Mouse (Mus musculus) gastrocnemius, postnatal 10 days (tissue): ENCODE data around the gene Fem1b. TPM values are rescaled to one million over a fixed set of nuclear protein-coding genes. Genes with fewer than 3 reads are reported as not detected.
"Not testable (repeated sequence)": the region's sequence is repeated elsewhere in the genome, so short reads cannot be mapped to it uniquely, and the experiment has no call there.

Experiments
- DNase-seq: peaks from one replicate; pipeline ENCODE4 v3.0.0; 2021; ENCODE audit warnings: mixed read lengths
- total RNA-seq, 2 experiments: library from RNA; stranded (reverse); gene quantifications; 2 replicates each; pipeline ENCODE4 v1.2.3; 2021

The Fem1b gene
- total RNA-seq, 2 experiments from 2014 or later = 20.2 to 24.2 TPM

- no peak for DNase-seq
Measured at GRCm38 (mm10) chr9:62827939-62828652, 16.4 kb upstream of the Fem1b start.

- no peak for DNase-seq
Measured at GRCm38 (mm10) chr9:62826456-62826855, 14.7 kb upstream of the Fem1b start.

GRCm38 (mm10) chr9:62825791-62826393 lies 14.2 kb upstream of the Fem1b start:
- no peak for DNase-seq

GRCm38 (mm10) chr9:62821811-62822210 lies 10.1 kb upstream of the Fem1b start:
- DNase-seq = no peak

DNA sequence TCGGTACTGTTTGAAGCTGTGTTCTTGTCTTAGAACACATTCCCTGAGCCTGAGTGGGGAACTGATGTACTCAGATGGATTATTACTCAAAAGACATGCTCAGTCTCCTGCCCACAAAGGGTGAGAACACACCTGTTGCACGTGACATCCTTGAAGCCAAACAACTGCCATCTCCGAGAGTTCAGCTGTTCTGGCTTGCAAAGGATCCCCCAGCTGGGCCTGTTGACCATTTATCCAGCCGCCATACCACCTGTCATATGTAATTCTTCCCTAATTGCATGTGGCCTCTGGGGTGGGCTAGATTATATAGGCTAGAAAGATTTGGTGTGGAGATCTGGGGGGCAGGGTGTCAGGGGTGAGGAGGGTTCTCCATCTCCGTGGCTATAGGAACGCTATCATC lies 9.1 kb upstream of the Fem1b start:
- no peak for DNase-seq

GRCm38 (mm10) chr9:62819910-62820309 lies 8.2 kb upstream of the Fem1b start:
- DNase-seq = not testable (repeated sequence)

DNA sequence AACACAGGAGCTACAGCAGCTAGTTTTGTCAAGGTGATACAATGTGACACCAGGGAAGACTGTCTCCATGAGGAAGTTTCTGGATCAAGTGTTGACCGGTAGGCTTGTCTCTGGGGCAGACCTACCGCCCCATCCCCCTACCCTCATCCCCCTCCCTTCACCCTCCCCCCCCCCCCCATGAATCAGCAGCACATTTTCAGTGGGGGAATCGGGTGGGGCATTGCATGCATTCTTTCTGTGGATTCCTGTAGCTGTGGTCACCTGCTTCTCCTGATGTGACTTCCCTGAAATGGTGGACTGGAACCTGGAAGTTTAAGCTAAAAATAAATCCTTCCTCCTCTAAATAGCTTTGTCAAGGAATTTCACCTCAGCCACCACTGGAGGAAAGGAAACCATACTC lies 7.8 kb upstream of the Fem1b start:
- DNase-seq = no peak

- no peak for DNase-seq
Measured at GRCm38 (mm10) chr9:62817828-62818614, 6.3 kb upstream of the Fem1b start.

GRCm38 (mm10) chr9:62817099-62817571 lies 5.4 kb upstream of the Fem1b start:
- DNase-seq = no peak

GRCm38 (mm10) chr9:62816323-62817098 lies 4.8 kb upstream of the Fem1b start:
- DNase-seq = no peak

GRCm38 (mm10) chr9:62814751-62815150 lies 3.0 kb upstream of the Fem1b start:
- no peak for DNase-seq

DNA sequence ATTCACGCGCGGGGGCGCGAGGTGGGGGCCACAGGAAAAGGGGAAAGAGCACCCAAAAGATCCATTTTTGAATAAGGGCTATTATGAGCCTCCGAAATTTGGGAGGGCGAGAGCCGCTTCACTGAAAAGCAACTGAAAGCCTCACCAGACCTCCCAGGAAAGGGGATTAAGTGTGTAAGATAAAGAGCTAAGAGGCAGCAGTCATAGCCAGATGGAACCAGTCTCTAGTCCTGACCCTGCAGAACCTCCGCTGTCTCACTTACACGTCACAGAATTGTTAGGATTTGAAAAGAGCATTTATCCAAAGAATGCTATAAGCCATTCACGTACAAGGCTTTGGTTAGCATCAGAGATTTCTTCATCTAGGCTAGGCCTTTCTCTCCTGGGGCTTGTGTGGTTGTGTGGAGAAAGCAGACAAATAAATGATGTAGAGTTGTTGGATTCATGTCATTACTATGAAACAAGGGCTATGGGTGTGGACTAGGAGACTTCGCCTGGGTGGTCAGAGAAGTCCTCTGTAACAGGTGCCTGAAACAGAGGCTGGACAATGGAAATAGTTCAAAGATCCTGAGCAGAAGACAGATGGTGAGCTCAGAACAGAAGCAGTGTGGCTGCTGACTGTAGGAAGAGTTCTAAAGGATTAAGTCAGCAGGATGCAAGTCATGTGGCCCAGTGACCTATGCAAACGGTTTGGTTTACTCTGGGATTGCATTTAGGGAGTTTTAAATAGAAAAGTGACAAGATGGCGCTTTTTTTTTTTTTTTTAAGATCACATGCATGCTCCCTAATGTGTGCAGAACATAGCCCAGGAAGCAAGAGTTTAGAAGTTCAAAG lies 699 bp upstream of the Fem1b start:
- DNase-seq = no peak

GRCm38 (mm10) chr9:62810543-62811515 lies 905 bp downstream of the Fem1b start:
- no peak for DNase-seq

DNA sequence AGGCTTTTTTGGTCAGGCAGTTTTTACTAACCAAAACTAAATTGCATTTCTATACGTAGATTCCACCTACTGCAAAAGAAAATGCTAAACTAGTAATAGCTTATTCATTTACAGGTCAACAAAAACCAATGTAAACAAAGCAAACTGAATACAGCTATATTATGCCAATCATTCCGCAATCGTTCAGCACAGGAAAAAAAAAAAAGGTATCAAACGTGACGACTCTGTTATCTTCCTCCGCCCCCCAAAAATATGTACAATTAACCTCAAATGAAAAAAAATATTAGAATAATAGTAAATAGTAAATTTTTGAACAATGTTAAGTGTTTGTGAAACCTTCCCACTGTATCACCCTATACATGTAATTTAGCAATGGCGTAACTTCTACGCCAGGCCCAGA lies 1.6 kb downstream of the Fem1b start:
- no peak for DNase-seq

GRCm38 (mm10) chr9:62799218-62799617 lies 12.5 kb downstream of the Fem1b start:
- DNase-seq = not testable (repeated sequence)

DNA sequence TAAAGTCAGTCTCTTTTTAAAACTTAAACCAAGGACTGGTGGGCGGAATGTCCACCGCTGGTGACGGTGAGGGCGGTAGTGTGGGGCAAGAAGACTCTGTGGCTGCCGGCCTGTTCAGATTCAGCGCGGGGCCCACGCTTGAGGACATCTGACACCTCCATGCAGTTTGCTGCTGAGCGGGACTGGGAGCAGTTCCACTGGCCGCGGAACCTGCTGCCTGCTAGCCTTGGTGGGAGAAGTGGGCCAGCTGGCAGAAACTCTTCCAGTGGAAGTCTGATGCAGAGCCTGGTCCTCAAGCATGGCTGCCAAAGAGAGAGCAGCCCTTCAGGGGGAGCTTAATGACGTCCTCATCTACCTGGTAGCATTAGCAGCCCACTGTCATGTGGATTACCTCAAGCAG lies 21.9 kb downstream of the Fem1b start:
- no peak for DNase-seq

GRCm38 (mm10) chr9:62786721-62787120 lies 25.0 kb downstream of the Fem1b start:
- DNase-seq = no peak

GRCm38 (mm10) chr9:62784233-62784632 lies 27.5 kb downstream of the Fem1b start:
- no peak for DNase-seq

GRCm38 (mm10) chr9:62782976-62783781 lies 28.6 kb downstream of the Fem1b start:
- DNase-seq = peak; percentile 45
